Mouse (Mus musculus) lung, adult 2 months (tissue): Measurements from ENCODE around the gene Ggps1. TPM values are rescaled to one million over a fixed set of nuclear protein-coding genes. Genes with fewer than 3 reads are reported as not detected.

Source experiments
- DNase-seq: peaks from one replicate; pipeline ENCODE4 v3.0.0; 2022
- H3K4me1 ChIP-seq: fragments of 200-500 bp; 2 replicates; pipeline ENCODE4 v1.6.1; 2011; ENCODE audit warnings: low read length; ENCODE audit not compliant: control insufficient read depth, insufficient read depth
- H3K4me3 ChIP-seq: fragments of 200-500 bp; replicated peaks from 2 replicates; pipeline ENCODE3; 2011; ENCODE audit warnings: low read depth, mild to moderate bottlenecking, control low read depth, low read length; ENCODE audit errors: extremely low read depth
- CTCF ChIP-seq: fragments of 200-500 bp; IDR thresholded peaks from 2 replicates; pipeline ENCODE4 v1.5.1; 2011; ENCODE audit warnings: mild to moderate bottlenecking, low read length, control low read depth; ENCODE audit not compliant: insufficient read depth
- POLR2A ChIP-seq: fragments of 200-500 bp; IDR thresholded peaks from 2 replicates; pipeline ENCODE4 v1.6.1; 2011; ENCODE audit warnings: low read depth, mild to moderate bottlenecking, control low read depth, low read length, borderline replicate concordance; ENCODE audit errors: extremely low read depth
- WGBS: fragments of 180-500 bp; shearing (Covaris S2); methylation state at CpG from one replicate; pipeline ENCODE4 v1.1.7; 2018; 5-methylcytosine and 5-hydroxymethylcytosine counted together
- polyA plus RNA-seq: library from polyadenylated mRNA; depleted of rRNA; stranded (reverse); fragments of >200 nt; gene quantifications from 2 replicates; pipeline ENCODE4 v1.2.3, GENCODE M21; 2012; rRNA removed

The Ggps1 gene
- polyA plus RNA-seq, 1 experiment, result 12.0 TPM

GRCm38 (mm10) chr13:14018852-14019251 lies 44.4 kb downstream of the Ggps1 start:
- no peak for DNase-seq
- no peak overlapping the region for H3K4me3 ChIP-seq
- WGBS, result 89% methylated on average over 3 of the region's 3 CpGs
- H3K4me1 ChIP-seq, result no peaks in the 10 kb centered on the region
- TF ChIP-seq CTCF, result no peak
- TF ChIP-seq POLR2A, result no peak

- no peak overlapping the region for H3K4me3 ChIP-seq
- no peak for TF ChIP-seq POLR2A
- TF ChIP-seq CTCF, result no peak
- no peaks in the 10 kb centered on the region for H3K4me1 ChIP-seq
- no peak for DNase-seq
These were observed 45.0 kb downstream of the Ggps1 start for GRCm38 (mm10) chr13:14018283-14018682.

- 88% methylated on average over 6 of the region's 6 CpGs for WGBS
- TF ChIP-seq CTCF (no peak), POLR2A (no peak)
- no peaks in the 10 kb centered on the region for H3K4me1 ChIP-seq
- no peak overlapping the region for H3K4me3 ChIP-seq
- no peak for DNase-seq
These were observed 47.7 kb downstream of the Ggps1 start for GRCm38 (mm10) chr13:14015609-14016008.

- Histone ChIP-seq H3K4me1 (no peaks in the 10 kb centered on the region), H3K4me3 (no peak overlapping the region)
These were observed 48.7 kb downstream of the Ggps1 start for GRCm38 (mm10) chr13:14014540-14014939.

GRCm38 (mm10) chr13:14014001-14014400 lies 49.3 kb downstream of the Ggps1 start:
- TF ChIP-seq CTCF (no peak), POLR2A (no peak)
- DNase-seq, result no peak
- H3K4me1 ChIP-seq, result no peaks in the 10 kb centered on the region
- WGBS, result 93% methylated on average over 2 of the region's 2 CpGs
- no peak overlapping the region for H3K4me3 ChIP-seq

More at GRCm38 (mm10) chr13:14014540-14014939, 48.7 kb downstream of the Ggps1 start:
- DNase-seq, result no peak
- TF ChIP-seq POLR2A (no peak), CTCF (no peak)
- 91% methylated on average over 4 of the region's 4 CpGs for WGBS

GRCm38 (mm10) chr13:14011454-14011995 lies 51.8 kb downstream of the Ggps1 start:
- 92% methylated on average over 4 of the region's 4 CpGs for WGBS

GRCm38 (mm10) chr13:14006056-14006455 lies 57.2 kb downstream of the Ggps1 start:
- no peak for DNase-seq
- TF ChIP-seq CTCF, result no peak
- no peak for TF ChIP-seq POLR2A
- H3K4me1 ChIP-seq, result no peaks in the 10 kb centered on the region
- H3K4me3 ChIP-seq, result no peak overlapping the region
- 72% methylated on average over 2 of the region's 2 CpGs for WGBS

More at GRCm38 (mm10) chr13:14011454-14011995, 51.8 kb downstream of the Ggps1 start:
- H3K4me1 ChIP-seq, result no peaks in the 10 kb centered on the region
- DNase-seq, result no peak
- no peak for TF ChIP-seq CTCF
- TF ChIP-seq POLR2A, result no peak
- no peak overlapping the region for H3K4me3 ChIP-seq

- WGBS, result 92% methylated on average over 5 of the region's 5 CpGs
- DNase-seq, result no peak
- H3K4me1 ChIP-seq, result no peaks in the 10 kb centered on the region
- TF ChIP-seq POLR2A, result no peak
- TF ChIP-seq CTCF, result no peak
- H3K4me3 ChIP-seq, result no peak overlapping the region
These were observed 58.3 kb downstream of the Ggps1 start for GRCm38 (mm10) chr13:14004999-14005398.

GRCm38 (mm10) chr13:14004086-14004485 lies 59.2 kb downstream of the Ggps1 start:
- TF ChIP-seq POLR2A (no peak), CTCF (no peak)
- WGBS, result 77% methylated on average over 4 of the region's 4 CpGs
- DNase-seq, result no peak
- no peaks in the 10 kb centered on the region for H3K4me1 ChIP-seq
- no peak overlapping the region for H3K4me3 ChIP-seq

GRCm38 (mm10) chr13:14002706-14003105 lies 60.6 kb downstream of the Ggps1 start:
- DNase-seq, result no peak
- H3K4me3 ChIP-seq, result no peak overlapping the region
- TF ChIP-seq CTCF, result no peak
- TF ChIP-seq POLR2A, result no peak
- 64% methylated on average over 2 of the region's 2 CpGs for WGBS
- H3K4me1 ChIP-seq, result no peaks in the 10 kb centered on the region

Other genes starting within 250 kb of the Ggps1 start
- 46.4 and 73.3 TPM in 2 replicates for gene B3galnt2, start 109.0 kb downstream of the Ggps1 start, polyA plus RNA-seq
- gene Tbce, start 23.9 kb downstream of the Ggps1 start, polyA plus RNA-seq, result 14.2 and 22.0 TPM in 2 replicates
- gene Arid4b, start 256 bp downstream of the Ggps1 start, polyA plus RNA-seq, result 4.9 and 7.9 TPM in 2 replicates